Mouse (Mus musculus) embryonic facial prominence, embryonic 14.5 days (tissue): ENCODE results near the gene Tnr. TPM values are rescaled to one million over a fixed set of nuclear protein-coding genes. Genes with fewer than 3 reads are reported as not detected.

ENCODE experiments used
- ATAC-seq: fragments of 200-750 bp; cut with Nextera tagmentation; 2 replicates; pipeline ENCODE4 v1.8.0; 2017; ENCODE audit warnings: low read depth, moderate number of reproducible peaks, moderate TSS enrichment
- DNase-seq: peaks from one replicate; pipeline ENCODE4 v3.0.0-alpha.2; 2015; ENCODE audit warnings: low spot score
- H3K27ac ChIP-seq: fragments of 300-500 bp; sonication (generic); replicated peaks from 2 replicates; pipeline ENCODE4 v1.5.1; 2014; ENCODE audit warnings: low read depth, mild to moderate bottlenecking, low read length, moderate library complexity
- H3K27me3 ChIP-seq: fragments of 300-500 bp; sonication (generic); replicated peaks from 2 replicates; pipeline ENCODE4 v1.6.1; 2014; ENCODE audit warnings: low read length; ENCODE audit not compliant: control insufficient read depth, insufficient read depth
- H3K36me3 ChIP-seq: fragments of 300-500 bp; sonication (generic); 2 replicates; pipeline ENCODE4 v1.6.1; 2014; ENCODE audit warnings: low read length, mixed read lengths; ENCODE audit not compliant: control insufficient read depth, insufficient read depth
- H3K4me1 ChIP-seq: fragments of 300-500 bp; sonication (generic); 2 replicates; pipeline ENCODE4 v1.6.1; 2014; ENCODE audit warnings: antibody characterized with exemption, low read length; ENCODE audit not compliant: control insufficient read depth, insufficient read depth
- H3K4me2 ChIP-seq: fragments of 300-500 bp; sonication (generic); 2 replicates; pipeline ENCODE4 v1.6.1; 2014; ENCODE audit warnings: low read depth, mild to moderate bottlenecking, low read length, moderate library complexity, mixed read lengths
- H3K4me3 ChIP-seq: fragments of 300-500 bp; sonication (generic); 2 replicates; pipeline ENCODE4 v1.5.1; 2014; ENCODE audit warnings: low read depth, mild to moderate bottlenecking, low read length
- H3K9ac ChIP-seq: fragments of 300-500 bp; sonication (generic); 2 replicates; pipeline ENCODE4 v1.6.1; 2014; ENCODE audit warnings: low read depth, mild to moderate bottlenecking, low read length, moderate library complexity, mixed read lengths
- H3K9me3 ChIP-seq: fragments of 300-500 bp; sonication (generic); 2 replicates; pipeline ENCODE4 v1.6.1; 2016; ENCODE audit warnings: low read length; ENCODE audit not compliant: control insufficient read depth
- WGBS: fragments of 180-500 bp; shearing (Covaris S2); extraction: QIAGEN DNeasy Blood & Tissue Kit; methylation state at CpG from one replicate; pipeline ENCODE4 v1.1.7; 2014; 5-methylcytosine and 5-hydroxymethylcytosine counted together
- polyA plus RNA-seq: library from polyadenylated mRNA; unstranded; fragments of >200 nt; fragmentation: Nextera tagmentation; extraction: Ambion mirVana; gene quantifications from 2 replicates; pipeline ENCODE4 v1.2.1, GENCODE M21; 2014

The Tnr gene
- polyA plus RNA-seq, 1 experiment from 2014 or later = 0.11 TPM

DNA sequence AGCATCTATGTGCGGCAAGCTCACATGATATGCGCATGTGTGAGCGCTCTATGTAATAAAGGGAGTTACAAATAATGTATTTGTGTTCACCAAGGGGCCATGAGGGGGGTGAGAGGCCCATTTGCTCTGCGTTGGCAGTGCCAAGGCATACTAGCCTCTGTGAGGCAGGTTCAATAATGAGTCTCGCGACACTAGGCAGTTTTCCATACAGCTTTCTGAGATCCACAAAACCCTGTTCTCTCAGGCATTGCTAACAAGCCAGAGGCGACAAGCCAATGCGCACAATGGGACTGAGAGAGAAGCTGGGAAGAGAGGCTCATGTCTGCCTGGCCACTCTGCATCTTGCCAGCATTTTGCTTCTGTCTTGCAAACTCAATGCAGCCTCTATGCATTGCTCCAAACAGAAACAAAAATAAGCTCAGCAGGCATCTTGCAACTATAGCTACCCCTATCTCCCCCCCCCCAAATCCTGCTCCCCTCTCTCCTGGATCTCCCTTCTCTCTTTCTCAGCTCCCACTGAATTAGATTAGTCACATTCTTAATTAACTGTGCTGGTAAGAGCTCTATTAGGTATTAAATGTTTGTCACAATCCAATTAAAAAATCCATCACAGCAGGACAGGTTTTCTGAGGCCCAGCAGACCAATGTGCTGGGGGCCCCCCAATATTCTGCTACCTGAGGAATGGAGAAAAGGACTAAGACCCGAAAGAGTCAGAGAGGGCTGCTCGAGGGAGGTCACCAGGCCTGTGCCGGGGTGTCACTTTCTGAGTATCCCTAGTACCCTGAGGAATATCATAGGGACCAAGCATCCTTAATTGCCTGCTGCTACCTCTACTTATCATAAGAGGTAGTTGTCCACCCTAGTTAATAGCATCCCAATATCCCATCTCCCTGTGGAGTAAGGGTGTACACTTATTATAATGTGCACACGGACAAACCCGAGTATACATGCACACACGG is 70.8 kb downstream of the Tnr start:
- no peak for DNase-seq

DNA sequence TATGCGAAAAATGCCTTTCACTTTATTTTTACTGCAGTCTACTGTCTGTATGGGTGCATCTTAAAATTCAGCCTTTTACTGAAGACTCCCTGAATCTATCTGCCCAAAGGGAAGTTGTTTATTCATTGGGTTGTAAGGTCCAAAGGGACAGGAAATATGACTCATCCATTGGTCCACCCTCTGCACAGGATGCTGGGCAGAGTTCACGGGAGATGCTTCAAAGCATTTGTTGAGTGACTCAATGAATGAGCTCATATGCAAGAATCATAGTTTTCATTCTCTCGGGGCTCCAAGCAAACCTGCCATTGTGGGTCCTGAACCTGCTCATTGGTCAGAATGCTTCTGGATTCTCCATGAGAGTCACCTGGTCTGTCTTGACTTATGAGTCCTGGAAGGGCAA is 72.2 kb downstream of the Tnr start:
- H3K4me3 ChIP-seq = no peak overlapping the region
- H3K36me3 ChIP-seq = no peaks in the 10 kb centered on the region
- DNase-seq = no peak
- H3K9ac ChIP-seq = no peak overlapping the region
- ATAC-seq = no peak
- H3K27ac ChIP-seq = no peak overlapping the region
- no peaks in the 10 kb centered on the region for H3K27me3 ChIP-seq
- 66% methylated on average over 3 of the region's 3 CpGs for WGBS
- H3K4me2 ChIP-seq = no peak overlapping the region
- H3K9me3 ChIP-seq = no peaks in the 10 kb centered on the region
- H3K4me1 ChIP-seq = no peaks in the 10 kb centered on the region

More for the DNA sequence above, 70.8 kb downstream of the Tnr start:
- no peak overlapping the region for H3K4me2 ChIP-seq
- no peak overlapping the region for H3K27ac ChIP-seq
- no peak overlapping the region for H3K9ac ChIP-seq
- H3K4me1 ChIP-seq = no peaks in the 10 kb centered on the region
- no peak for ATAC-seq
- no peaks in the 10 kb centered on the region for H3K27me3 ChIP-seq
- H3K4me3 ChIP-seq = no peak overlapping the region
- H3K36me3 ChIP-seq = no peaks in the 10 kb centered on the region
- 84% methylated on average over 14 of the region's 14 CpGs for WGBS
- no peaks in the 10 kb centered on the region for H3K9me3 ChIP-seq

DNA sequence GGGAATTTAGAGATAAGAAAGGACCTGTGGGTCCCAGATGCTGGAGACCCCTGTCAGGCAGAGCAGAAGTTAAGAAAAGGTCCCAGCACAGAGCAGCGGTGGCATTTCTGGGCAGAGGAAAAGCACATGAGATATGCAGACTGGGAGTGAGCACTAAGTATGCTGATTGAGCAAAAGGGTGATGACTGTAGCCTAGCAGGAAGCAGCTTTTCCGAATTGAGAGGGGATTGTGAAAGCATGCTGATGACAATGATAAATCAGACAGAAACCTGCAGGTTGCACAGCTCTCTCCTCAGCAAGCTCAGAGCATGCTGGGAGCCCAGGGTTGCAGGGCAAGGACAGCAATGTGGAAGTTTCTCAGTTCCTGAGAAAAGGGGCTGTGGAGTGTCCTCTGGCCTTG is 73.1 kb downstream of the Tnr start:
- Histone ChIP-seq H3K4me2 (no peak overlapping the region), H3K9me3 (no peaks in the 10 kb centered on the region), H3K9ac (no peak overlapping the region), H3K27me3 (no peaks in the 10 kb centered on the region), H3K36me3 (no peaks in the 10 kb centered on the region), H3K4me3 (no peak overlapping the region), H3K4me1 (no peaks in the 10 kb centered on the region), H3K27ac (no peak overlapping the region)
- ATAC-seq = no peak
- WGBS = 52% methylated on average over 2 of the region's 2 CpGs
- DNase-seq = no peak

GRCm38 (mm10) chr1:159613561-159613960 is 90.0 kb downstream of the Tnr start:
- Histone ChIP-seq H3K4me1 (no peaks in the 10 kb centered on the region), H3K4me2 (no peak overlapping the region), H3K4me3 (no peak overlapping the region), H3K9ac (no peak overlapping the region), H3K36me3 (no peaks in the 10 kb centered on the region), H3K27ac (no peak overlapping the region), H3K9me3 (no peaks in the 10 kb centered on the region), H3K27me3 (no peaks in the 10 kb centered on the region)
- ATAC-seq = no peak
- no peak for DNase-seq
- 87% methylated on average over 4 of the region's 4 CpGs for WGBS

DNA sequence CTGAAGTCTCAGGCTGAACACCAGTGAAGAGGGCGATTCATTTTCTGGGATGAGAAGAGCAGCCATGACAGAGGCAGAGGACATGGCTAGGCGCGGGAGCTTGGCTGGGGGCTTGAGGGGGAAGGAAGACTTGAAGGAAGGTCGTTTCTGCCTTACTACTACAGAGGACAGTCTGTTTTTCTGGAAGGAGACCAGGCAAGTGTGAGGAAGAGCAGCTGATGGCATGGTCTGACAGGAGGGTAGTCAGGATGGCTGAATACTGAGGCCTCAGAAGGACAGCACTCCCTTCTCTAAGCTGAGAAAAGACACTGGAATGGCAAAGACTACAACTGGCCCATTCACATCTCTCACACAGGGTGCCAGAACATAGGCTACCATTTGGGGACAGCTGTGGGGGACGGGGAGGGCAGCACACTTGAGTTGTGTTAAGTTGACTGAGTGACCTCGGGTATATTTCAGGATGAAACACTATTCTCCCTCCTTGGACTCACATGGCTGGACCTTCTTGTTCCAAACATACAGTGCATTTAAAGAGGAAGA is 90.6 kb downstream of the Tnr start:
- ATAC-seq (no peak), DNase-seq (no peak)
- Histone ChIP-seq H3K27ac (no peak overlapping the region), H3K4me2 (no peak overlapping the region), H3K27me3 (no peaks in the 10 kb centered on the region), H3K9me3 (no peaks in the 10 kb centered on the region), H3K36me3 (no peaks in the 10 kb centered on the region), H3K9ac (no peak overlapping the region), H3K4me1 (no peaks in the 10 kb centered on the region), H3K4me3 (no peak overlapping the region)
- WGBS = 75% methylated on average over 6 of the region's 6 CpGs

DNA sequence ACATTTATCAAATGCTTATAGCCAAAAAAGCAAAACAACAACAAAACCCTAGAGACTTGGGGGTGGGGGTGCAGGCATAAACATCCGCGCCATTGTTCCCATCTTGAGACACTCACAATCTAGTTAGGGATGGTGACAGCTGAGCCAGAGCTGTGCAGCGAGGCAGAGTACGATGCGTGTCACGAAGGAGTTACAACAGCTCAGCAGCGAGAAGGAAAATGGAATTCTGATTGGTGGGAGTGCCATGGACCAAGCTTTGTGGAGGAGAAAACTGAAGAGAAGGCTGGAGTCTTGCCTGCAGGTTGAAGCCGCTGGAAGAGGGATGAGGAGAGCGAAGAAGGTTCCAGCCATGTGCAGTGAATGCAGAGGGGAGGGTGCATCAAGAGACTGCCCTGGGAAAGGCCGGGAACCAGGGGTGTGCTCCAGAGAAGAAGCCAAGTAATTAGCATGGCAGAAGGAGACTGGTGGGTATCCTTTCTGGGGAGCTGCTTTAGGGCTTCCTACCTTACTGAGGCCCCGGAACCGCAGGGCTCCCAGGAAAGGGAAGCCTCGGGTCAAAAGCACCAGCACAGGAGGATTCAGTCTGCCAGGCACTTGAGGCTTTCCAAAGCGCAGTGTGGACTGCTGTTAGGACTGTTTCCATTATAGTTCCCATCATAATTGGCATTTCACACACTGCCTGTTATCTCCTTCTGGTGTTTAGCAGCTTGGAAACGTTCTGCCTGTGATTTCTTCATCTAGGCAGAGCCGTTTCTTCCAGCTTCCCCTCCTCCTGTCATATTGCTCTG is 91.3 kb downstream of the Tnr start:
- H3K4me3 ChIP-seq = no peak overlapping the region
- no peaks in the 10 kb centered on the region for H3K36me3 ChIP-seq
- H3K27me3 ChIP-seq = no peaks in the 10 kb centered on the region
- ATAC-seq (no peak), DNase-seq (no peak)
- H3K9me3 ChIP-seq = no peaks in the 10 kb centered on the region
- H3K9ac ChIP-seq = no peak overlapping the region
- no peak overlapping the region for H3K27ac ChIP-seq
- 56% methylated on average over 15 of the region's 16 CpGs for WGBS
- H3K4me1 ChIP-seq = no peaks in the 10 kb centered on the region
- no peak overlapping the region for H3K4me2 ChIP-seq

GRCm38 (mm10) chr1:159615686-159616085 is 92.1 kb downstream of the Tnr start:
- no peak overlapping the region for H3K27ac ChIP-seq
- H3K9me3 ChIP-seq = no peaks in the 10 kb centered on the region
- H3K9ac ChIP-seq = no peak overlapping the region
- ATAC-seq (no peak), DNase-seq (no peak)
- no peak overlapping the region for H3K4me3 ChIP-seq
- H3K36me3 ChIP-seq = no peaks in the 10 kb centered on the region
- H3K4me1 ChIP-seq = no peaks in the 10 kb centered on the region
- 51% methylated on average over 4 of the region's 4 CpGs for WGBS
- no peak overlapping the region for H3K4me2 ChIP-seq
- H3K27me3 ChIP-seq = no peaks in the 10 kb centered on the region

GRCm38 (mm10) chr1:159619205-159619604 is 95.6 kb downstream of the Tnr start:
- Histone ChIP-seq H3K4me2 (no peak overlapping the region), H3K4me1 (no peaks in the 10 kb centered on the region), H3K27ac (no peak overlapping the region), H3K4me3 (no peak overlapping the region), H3K9me3 (no peaks in the 10 kb centered on the region), H3K27me3 (no peaks in the 10 kb centered on the region), H3K36me3 (no peaks in the 10 kb centered on the region), H3K9ac (no peak overlapping the region)
- DNase-seq (no peak), ATAC-seq (no peak)
- 77% methylated on average over 2 of the region's 2 CpGs for WGBS
